Mouse (Mus musculus): ENCODE results near the gene Scn8a.

- no peak for TF ChIP-seq CTCF (IDR thresholded peaks at IDR 0.05; ENCODE audit: control insufficient read depth, insufficient read depth, insufficient read length)
- TF ChIP-seq USF1 (IDR thresholded peaks at IDR 0.05; ENCODE audit: low read depth), result no peak
- TF ChIP-seq MYOD1 (IDR thresholded peaks at IDR 0.05; ENCODE audit: control insufficient read depth, insufficient read length, low read depth), result no peak
- TF ChIP-seq MYOG (IDR thresholded peaks at IDR 0.05; ENCODE audit: control insufficient read depth, extremely low read depth, insufficient read length), result no peak
- TF ChIP-seq MAX (IDR thresholded peaks at IDR 0.05), result no peak
- TF ChIP-seq CEBPB (IDR thresholded peaks at IDR 0.05; ENCODE audit: low read depth), result no peak
Measured at GRCm38 (mm10) chr15:101094979-101095378, 225.3 kb downstream of the Scn8a start.
